Mouse (Mus musculus): ENCODE data around the gene Fam107a. TPM values are rescaled to one million over a fixed set of nuclear protein-coding genes. Genes with fewer than 3 reads are reported as not detected.

The Fam107a gene
- total and polyA plus RNA-seq, 2 experiments from 2014 or later = 2.8 to 23.5 TPM

DNA sequence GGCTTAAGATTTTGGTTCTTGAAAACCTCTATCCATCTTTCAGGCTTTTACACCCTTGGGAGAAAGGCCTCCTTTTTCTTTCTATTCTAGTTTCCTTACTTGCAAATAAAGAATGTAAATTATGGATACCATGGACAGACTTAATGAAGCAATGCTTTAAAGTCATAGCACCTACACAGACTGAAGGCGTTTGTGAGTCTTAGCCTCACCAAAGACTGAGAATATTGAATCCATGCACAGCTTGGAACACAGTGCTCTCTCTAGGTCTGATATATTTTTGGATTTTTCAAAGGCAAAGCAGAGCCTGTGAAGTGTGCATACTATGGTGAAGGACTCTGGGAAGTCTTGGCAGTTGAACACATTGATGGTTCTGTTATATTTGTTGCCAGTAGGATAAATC, 68.6 kb downstream of the Fam107a start:
- Histone ChIP-seq H3K9me3 (ENCODE audit: low read length) (no peaks in the 10 kb centered on the region), H3K9ac (no peak overlapping the region), H3K4me2 (ENCODE audit: low read depth) (no peak overlapping the region), H3K4me3 (ENCODE audit: low read depth, low read length) (no peak overlapping the region), H3K36me3 (ENCODE audit: insufficient read depth) (no peaks in the 10 kb centered on the region), H3K27ac (ENCODE audit: low read depth, low read length) (no peak overlapping the region), H3K4me1 (ENCODE audit: insufficient read depth) (no peaks in the 10 kb centered on the region), H3K27me3 (ENCODE audit: insufficient read depth, low read length) (no peaks in the 10 kb centered on the region)
- no peak for TF ChIP-seq CTCF (IDR thresholded peaks at IDR 0.05; ENCODE audit: low read depth)
- DNase-seq (no peak), ATAC-seq (no peak)
- WGBS = 89% methylated on average over 1 of the region's 1 CpGs

DNA sequence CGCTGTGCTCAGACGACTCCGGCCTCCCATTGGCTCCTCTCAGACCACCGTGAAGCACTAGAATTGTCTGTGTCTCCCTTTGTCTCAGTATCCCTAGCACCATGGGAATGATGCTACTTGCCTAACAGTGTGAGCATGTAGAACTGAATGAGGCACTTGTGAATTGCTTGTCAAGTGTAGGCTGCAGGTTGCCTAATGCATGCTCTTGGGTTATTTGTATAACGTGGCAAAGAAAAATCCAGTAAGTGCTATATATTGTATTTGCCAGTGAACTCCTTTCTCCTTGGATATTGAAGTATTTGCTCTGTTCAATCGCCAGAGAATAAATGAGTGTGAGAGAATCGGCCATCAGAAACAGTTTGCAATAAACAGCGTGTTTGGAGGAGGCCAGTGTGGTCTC, 70.9 kb downstream of the Fam107a start:
- Histone ChIP-seq H3K4me2 (ENCODE audit: low read depth) (no peak overlapping the region), H3K4me3 (ENCODE audit: low read depth, low read length) (no peak overlapping the region), H3K36me3 (ENCODE audit: insufficient read depth) (no peaks in the 10 kb centered on the region), H3K9me3 (ENCODE audit: low read length) (no peaks in the 10 kb centered on the region), H3K9ac (no peak overlapping the region), H3K27me3 (ENCODE audit: insufficient read depth, low read length) (no peaks in the 10 kb centered on the region), H3K4me1 (ENCODE audit: insufficient read depth) (no peaks in the 10 kb centered on the region), H3K27ac (ENCODE audit: low read depth, low read length) (no peak overlapping the region)
- DNase-seq (no peak), ATAC-seq (no peak)
- WGBS = 82% methylated on average over 8 of the region's 8 CpGs
- TF ChIP-seq CTCF (IDR thresholded peaks at IDR 0.05; ENCODE audit: low read depth) = no peak

Other genes with a start within 250 kb of the Fam107a start
- 40.5 and 47.7 TPM in 2 replicates for gene Rpp14, start 237.7 kb downstream of the Fam107a start, total RNA-seq (2014; rRNA removed)
- 37.3 and 43.8 TPM in 2 replicates for gene Rpp14, start 237.7 kb downstream of the Fam107a start, polyA plus RNA-seq (2015; fragmentation: Nextera tagmentation; extraction: Ambion mirVana)
- gene Pxk, start 219.8 kb downstream of the Fam107a start, total RNA-seq (2014; rRNA removed) = 34.0 and 36.0 TPM in 2 replicates
- 38.6 and 45.1 TPM in 2 replicates for gene Pxk, start 219.8 kb downstream of the Fam107a start, polyA plus RNA-seq (2015; fragmentation: Nextera tagmentation; extraction: Ambion mirVana)
- gene Pdhb, start 145.0 kb downstream of the Fam107a start, total RNA-seq (2014; rRNA removed) = 151 and 183 TPM in 2 replicates
- 249 and 263 TPM in 2 replicates for gene Pdhb, start 145.0 kb downstream of the Fam107a start, polyA plus RNA-seq (2015; fragmentation: Nextera tagmentation; extraction: Ambion mirVana)
- gene Kctd6, start 103.9 kb downstream of the Fam107a start, total RNA-seq (2014; rRNA removed) = 19.3 and 27.0 TPM in 2 replicates
- 37.0 and 42.0 TPM in 2 replicates for gene Kctd6, start 103.9 kb downstream of the Fam107a start, polyA plus RNA-seq (2015; fragmentation: Nextera tagmentation; extraction: Ambion mirVana)
- gene Acox2, start 58.7 kb downstream of the Fam107a start, total RNA-seq (2014; rRNA removed) = 0.14 TPM in 1 of 2 replicates, not detected in the other
- 0.31 and 0.59 TPM in 2 replicates for gene Acox2, start 58.7 kb downstream of the Fam107a start, polyA plus RNA-seq (2015; fragmentation: Nextera tagmentation; extraction: Ambion mirVana)
- 0.23 TPM in 1 of 2 replicates, not detected in the other for gene Oit1, start 60.7 kb upstream of the Fam107a start, total RNA-seq (2014; rRNA removed)
- 0.12 and 0.15 TPM in 2 replicates for gene Oit1, start 60.7 kb upstream of the Fam107a start, polyA plus RNA-seq (2015; fragmentation: Nextera tagmentation; extraction: Ambion mirVana)

Measured in forebrain, postnatal 0 days (tissue).